Mouse (Mus musculus) liver, embryonic 11.5 days (tissue): ENCODE results near the gene Zfp36l2. TPM values are rescaled to one million over a fixed set of nuclear protein-coding genes. Genes with fewer than 3 reads are reported as not detected.
"Not testable (repeated sequence)": the region's sequence is repeated elsewhere in the genome, so short reads cannot be mapped to it uniquely, and the experiment has no call there.

Experiments used
- ATAC-seq: fragments of 200-750 bp; cut with Nextera tagmentation; replicated peaks from 2 replicates; pipeline ENCODE4 v1.8.0; 2017; ENCODE audit warnings: moderate number of reproducible peaks, mild to moderate bottlenecking, moderate TSS enrichment, moderate library complexity; ENCODE audit not compliant: low FRiP score
- DNase-seq: peaks from one replicate; pipeline ENCODE4 v3.0.0-alpha.2; 2017; ENCODE audit warnings: low spot score
- H3K27ac ChIP-seq: fragments of 300-500 bp; sonication (generic); 2 replicates; pipeline ENCODE4 v1.5.1; 2014; ENCODE audit warnings: mild to moderate bottlenecking, low read depth, low read length, control low read depth
- H3K27me3 ChIP-seq: fragments of 300-500 bp; sonication (generic); replicated peaks from 2 replicates; pipeline ENCODE4 v1.6.1; 2014; ENCODE audit warnings: low read length, mixed read lengths; ENCODE audit not compliant: control insufficient read depth, insufficient read depth
- H3K36me3 ChIP-seq: fragments of 300-500 bp; sonication (generic); 2 replicates; pipeline ENCODE4 v1.6.1; 2014; ENCODE audit warnings: mild to moderate bottlenecking, low read length, moderate library complexity, mixed read lengths; ENCODE audit not compliant: control insufficient read depth, insufficient read depth
- H3K4me1 ChIP-seq: fragments of 300-500 bp; sonication (generic); replicated peaks from 2 replicates; pipeline ENCODE4 v1.6.1; 2014; ENCODE audit warnings: low read length, mixed read lengths; ENCODE audit not compliant: control insufficient read depth, insufficient read depth
- H3K4me2 ChIP-seq: fragments of 300-500 bp; sonication (generic); 2 replicates; pipeline ENCODE4 v1.6.1; 2014; ENCODE audit warnings: mild to moderate bottlenecking, control low read depth, moderate library complexity
- H3K4me3 ChIP-seq: fragments of 300-500 bp; sonication (generic); 2 replicates; pipeline ENCODE4 v1.5.1; 2014; ENCODE audit warnings: low read depth, low read length, control low read depth
- H3K9ac ChIP-seq: fragments of 300-500 bp; sonication (generic); 2 replicates; pipeline ENCODE4 v1.6.1; 2014; ENCODE audit warnings: low read depth, low read length, control low read depth
- H3K9me3 ChIP-seq: fragments of 300-500 bp; sonication (generic); 2 replicates; pipeline ENCODE4 v1.6.1; 2016; ENCODE audit warnings: low read length, inconsistent platforms, mixed read lengths; ENCODE audit not compliant: control insufficient read depth
- WGBS: fragments of 180-500 bp; shearing (Covaris S2); extraction: QIAGEN DNeasy Blood & Tissue Kit; methylation state at CpG from one replicate; pipeline ENCODE4 v1.1.7; 2014; 5-methylcytosine and 5-hydroxymethylcytosine counted together
- polyA plus RNA-seq: library from polyadenylated mRNA; unstranded; fragments of >200 nt; fragmentation: Nextera tagmentation; extraction: Ambion mirVana; gene quantifications from 2 replicates; pipeline ENCODE4 v1.2.1, GENCODE M21; 2014

The Zfp36l2 gene
- polyA plus RNA-seq, 1 experiment from 2014 or later = 24.7 TPM

- DNase-seq = no peak
- ATAC-seq = no peak
- Histone ChIP-seq H3K4me1 (no peaks in the 10 kb centered on the region), H3K27ac (no peak overlapping the region), H3K9ac (no peak overlapping the region), H3K36me3 (peaks cover 9% of the 10 kb centered on the region), H3K4me2 (no peak overlapping the region), H3K27me3 (no peaks in the 10 kb centered on the region), H3K9me3 (no peaks in the 10 kb centered on the region), H3K4me3 (no peak overlapping the region)
- WGBS = 66% methylated on average over 5 of the region's 5 CpGs
Observed at GRCm38 (mm10) chr17:84226231-84226630, 38.5 kb upstream of the Zfp36l2 start.

DNA sequence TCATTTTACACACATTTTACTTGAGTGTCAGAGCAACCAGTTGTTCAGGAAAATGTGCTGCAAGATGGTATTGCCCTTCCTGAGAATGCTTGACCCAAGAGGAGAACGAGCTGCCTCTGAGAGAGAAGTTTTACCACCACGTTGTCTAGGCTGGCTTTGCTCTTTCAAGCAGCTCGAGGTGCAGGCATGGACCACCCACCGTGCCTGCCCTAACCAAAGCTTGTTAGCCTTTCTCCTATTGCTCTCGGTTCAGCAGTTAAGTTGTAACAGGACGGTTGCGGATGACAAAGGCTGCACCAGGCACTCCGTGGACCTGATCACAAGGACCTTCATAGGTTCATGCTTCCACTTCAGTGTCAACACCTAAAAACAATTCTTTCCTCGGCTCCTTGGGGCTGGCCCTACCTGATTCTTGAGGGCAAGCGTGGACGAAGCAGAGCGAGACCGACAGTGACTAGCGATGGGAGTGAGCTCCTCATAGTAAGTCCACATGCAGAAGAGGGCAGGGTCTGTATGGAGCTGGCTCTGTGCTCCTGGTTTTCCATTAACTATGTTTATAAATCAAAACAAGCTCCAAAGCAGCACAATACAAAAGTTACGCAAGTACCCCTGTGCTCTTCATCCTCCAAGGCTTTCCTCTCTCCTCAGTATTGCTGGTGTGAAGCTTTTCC, 36.6 kb upstream of the Zfp36l2 start:
- H3K4me3 ChIP-seq = no peak overlapping the region
- no peak overlapping the region for H3K4me2 ChIP-seq
- H3K9ac ChIP-seq = no peak overlapping the region
- peaks cover 18% of the 10 kb centered on the region for H3K36me3 ChIP-seq
- ATAC-seq (no peak), DNase-seq (no peak)
- no peaks in the 10 kb centered on the region for H3K27me3 ChIP-seq
- no peaks in the 10 kb centered on the region for H3K9me3 ChIP-seq
- WGBS = 82% methylated on average over 15 of the region's 15 CpGs
- no peak overlapping the region for H3K27ac ChIP-seq
- H3K4me1 ChIP-seq = no peaks in the 10 kb centered on the region

- WGBS = 97% methylated on average over 2 of the region's 2 CpGs
- H3K4me1 ChIP-seq, H3K36me3 ChIP-seq, H3K9ac ChIP-seq, H3K4me3 ChIP-seq, DNase-seq, ATAC-seq, H3K27me3 ChIP-seq, H3K27ac ChIP-seq, H3K9me3 ChIP-seq, H3K4me2 ChIP-seq: not testable (repeated sequence)
Observed at GRCm38 (mm10) chr17:84218841-84219240, 31.1 kb upstream of the Zfp36l2 start.

DNA sequence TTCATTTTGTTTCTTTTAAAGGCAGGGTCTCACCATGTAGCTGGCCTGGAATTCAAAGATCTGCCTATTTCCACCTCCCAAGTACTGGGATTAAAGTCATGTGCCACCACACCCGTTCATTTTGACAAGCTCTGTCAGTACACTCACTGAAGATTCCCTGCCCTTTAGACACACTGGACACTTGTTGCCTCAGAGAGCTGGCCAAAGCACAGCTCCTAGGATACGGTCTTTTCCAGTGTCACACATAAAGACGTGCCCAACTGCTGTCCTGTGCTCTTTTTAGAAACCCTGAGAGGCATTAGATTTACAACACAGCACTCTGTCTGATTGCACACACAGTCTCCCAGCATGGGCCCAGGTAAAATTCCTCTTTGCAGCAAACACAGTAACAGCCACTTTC, 29.9 kb upstream of the Zfp36l2 start:
- 84% methylated on average over 3 of the region's 3 CpGs for WGBS
- Histone ChIP-seq H3K9me3 (no peaks in the 10 kb centered on the region), H3K27me3 (no peaks in the 10 kb centered on the region), H3K27ac (no peak overlapping the region), H3K4me2 (no peak overlapping the region), H3K4me1 (no peaks in the 10 kb centered on the region), H3K36me3 (peaks cover 9% of the 10 kb centered on the region; the same call in 1 of the 2 replicates), H3K9ac (no peak overlapping the region), H3K4me3 (no peak overlapping the region)
- ATAC-seq (no peak), DNase-seq (no peak)

DNA sequence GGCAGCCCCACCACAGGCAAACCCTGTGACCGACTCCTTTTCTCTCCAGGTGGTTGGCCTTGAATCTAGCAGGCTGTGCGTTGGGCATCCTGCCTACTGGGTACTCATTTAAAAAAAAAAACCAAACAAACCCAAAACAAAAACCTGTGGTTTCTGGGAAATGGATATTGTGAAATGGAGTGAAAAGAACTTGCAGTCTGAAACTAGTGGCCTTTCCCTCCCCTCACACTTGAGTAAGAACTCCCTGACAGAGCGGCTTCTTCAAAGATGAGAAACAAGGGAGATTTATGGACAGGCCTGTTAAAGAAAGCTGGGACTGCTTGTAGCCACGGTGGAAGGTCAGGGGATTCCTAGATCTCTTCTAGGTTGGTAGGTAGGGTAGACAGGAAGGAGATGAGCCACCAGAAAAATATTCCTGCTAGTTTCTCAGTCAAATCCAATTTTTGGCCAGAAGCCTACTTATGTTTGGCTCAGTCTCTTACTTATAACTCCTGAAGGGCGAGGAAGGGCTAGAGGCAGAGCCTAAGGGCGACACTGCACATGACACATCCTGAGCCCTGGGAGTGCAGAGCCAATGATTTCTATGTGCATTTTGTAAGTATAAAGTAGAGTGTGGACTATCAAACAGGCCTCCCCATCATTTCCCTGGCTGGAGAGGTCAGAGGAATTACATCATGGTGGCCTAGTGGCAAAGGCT, 27.7 kb upstream of the Zfp36l2 start:
- Histone ChIP-seq H3K4me2 (no peak overlapping the region), H3K36me3 (peaks cover 4% of the 10 kb centered on the region; the same call in 1 of the 2 replicates), H3K4me1 (no peaks in the 10 kb centered on the region), H3K9me3 (no peaks in the 10 kb centered on the region), H3K9ac (no peak overlapping the region), H3K4me3 (no peak overlapping the region), H3K27ac (no peak overlapping the region), H3K27me3 (no peaks in the 10 kb centered on the region)
- WGBS = 85% methylated on average over 6 of the region's 6 CpGs
- ATAC-seq (no peak), DNase-seq (no peak)

DNA sequence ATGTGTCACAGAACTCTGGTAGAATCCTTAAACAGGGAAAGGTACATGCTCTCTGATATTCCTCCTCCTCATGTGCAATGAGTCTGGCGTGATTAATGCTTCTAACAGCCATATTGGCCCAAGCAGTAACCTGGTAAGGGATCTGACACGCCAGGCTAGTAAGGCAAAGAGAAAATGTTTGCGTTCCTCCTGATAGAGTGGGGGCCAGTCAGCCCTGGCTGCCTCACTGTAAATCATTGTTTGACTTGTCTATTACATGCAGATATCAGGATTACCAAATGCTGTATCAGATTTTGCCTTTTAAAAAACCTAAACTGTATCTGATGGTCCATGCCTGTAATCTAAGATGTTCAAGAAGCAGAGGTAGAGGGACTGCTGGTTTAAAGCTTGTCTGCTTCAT, 25.7 kb upstream of the Zfp36l2 start:
- DNase-seq (no peak), ATAC-seq (no peak)
- no peak overlapping the region for H3K27ac ChIP-seq
- H3K36me3 ChIP-seq = no peaks in the 10 kb centered on the region; the same call in 1 of the 2 replicates
- no peaks in the 10 kb centered on the region for H3K9me3 ChIP-seq
- no peaks in the 10 kb centered on the region for H3K4me1 ChIP-seq
- no peak overlapping the region for H3K4me3 ChIP-seq
- no peak overlapping the region for H3K4me2 ChIP-seq
- no peaks in the 10 kb centered on the region for H3K27me3 ChIP-seq
- H3K9ac ChIP-seq = no peak overlapping the region
- 85% methylated on average over 3 of the region's 3 CpGs for WGBS

DNA sequence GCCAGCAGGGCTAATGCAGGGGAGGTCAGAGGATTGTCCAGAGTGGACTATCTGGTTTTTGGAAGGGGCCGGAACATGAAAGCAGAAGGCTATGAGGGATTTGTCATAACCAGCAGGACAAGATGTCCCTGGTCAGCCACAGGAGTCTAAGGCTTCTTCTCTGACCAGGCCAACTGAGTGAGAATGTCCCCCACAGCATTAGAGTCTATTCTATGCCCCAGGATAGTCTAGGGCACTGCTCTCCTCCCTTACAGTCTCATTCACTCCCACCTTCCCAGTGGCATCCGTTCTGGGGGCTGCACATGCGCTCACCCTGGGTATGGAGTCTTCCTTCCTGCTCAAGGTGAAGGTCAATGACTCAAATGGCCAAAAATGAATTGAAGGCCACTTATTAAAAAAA, 19.9 kb upstream of the Zfp36l2 start:
- 88% methylated on average over 3 of the region's 3 CpGs for WGBS
- DNase-seq (no peak), ATAC-seq (no peak)
- peaks cover 3% of the 10 kb centered on the region; the same call in 1 of the 2 replicates for H3K36me3 ChIP-seq
- H3K27me3 ChIP-seq = no peaks in the 10 kb centered on the region
- H3K9me3 ChIP-seq = no peaks in the 10 kb centered on the region
- no peak overlapping the region for H3K27ac ChIP-seq
- H3K9ac ChIP-seq = no peak overlapping the region
- H3K4me1 ChIP-seq = no peaks in the 10 kb centered on the region
- no peak overlapping the region for H3K4me3 ChIP-seq
- H3K4me2 ChIP-seq = no peak overlapping the region

DNA sequence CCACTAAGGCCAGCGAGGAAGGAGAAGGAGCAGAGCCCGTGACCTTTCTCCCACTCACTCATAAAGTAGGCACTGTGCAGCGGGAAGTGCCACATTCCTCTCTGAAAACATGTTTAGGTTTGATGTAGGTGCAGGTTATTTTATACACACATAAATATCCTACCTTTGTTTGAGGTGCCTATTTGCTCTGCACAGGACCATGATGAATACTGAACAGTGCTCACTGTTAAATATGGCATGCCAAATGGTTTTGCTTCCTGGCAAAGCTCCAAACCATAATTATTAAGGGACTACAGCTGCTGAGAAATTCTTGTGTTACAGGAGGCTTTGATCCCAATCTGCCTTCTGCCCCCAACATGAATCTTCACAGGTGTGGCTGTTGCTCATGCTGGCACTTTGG, 18.5 kb upstream of the Zfp36l2 start:
- 91% methylated on average over 3 of the region's 3 CpGs for WGBS
- ATAC-seq (no peak), DNase-seq (no peak)
- H3K4me2 ChIP-seq = no peak overlapping the region
- no peaks in the 10 kb centered on the region for H3K4me1 ChIP-seq
- no peak overlapping the region for H3K9ac ChIP-seq
- H3K27me3 ChIP-seq = no peaks in the 10 kb centered on the region
- no peak overlapping the region for H3K4me3 ChIP-seq
- no peak overlapping the region for H3K27ac ChIP-seq
- H3K9me3 ChIP-seq = no peaks in the 10 kb centered on the region
- peaks cover 3% of the 10 kb centered on the region; the same call in 1 of the 2 replicates for H3K36me3 ChIP-seq

GRCm38 (mm10) chr17:84204962-84205361, 17.2 kb upstream of the Zfp36l2 start:
- 82% methylated on average over 5 of the region's 5 CpGs for WGBS

More at GRCm38 (mm10) chr17:84204962-84205361, 17.2 kb upstream of the Zfp36l2 start:
- ATAC-seq = no peak
- no peak for DNase-seq
- H3K27ac ChIP-seq = no peak overlapping the region
- no peaks in the 10 kb centered on the region for H3K27me3 ChIP-seq
- peaks cover 3% of the 10 kb centered on the region; the same call in 1 of the 2 replicates for H3K36me3 ChIP-seq
- no peak overlapping the region for H3K4me3 ChIP-seq
- no peak overlapping the region for H3K4me2 ChIP-seq
- no peak overlapping the region for H3K9ac ChIP-seq
- no peaks in the 10 kb centered on the region for H3K4me1 ChIP-seq
- H3K9me3 ChIP-seq = no peaks in the 10 kb centered on the region
